Mouse (Mus musculus) heart, embryonic 12.5 days (tissue): ENCODE results near the gene Prr9. TPM values are rescaled to one million over a fixed set of nuclear protein-coding genes. Genes with fewer than 3 reads are reported as not detected.

Experiments
- ATAC-seq: fragments of 200-750 bp; cut with Nextera tagmentation; 2 replicates; pipeline ENCODE4 v1.8.0; 2017; ENCODE audit warnings: moderate TSS enrichment, moderate library complexity; ENCODE audit not compliant: insufficient number of reproducible peaks, low FRiP score
- H3K27ac ChIP-seq: fragments of 300-500 bp; sonication (generic); 2 replicates; pipeline ENCODE4 v1.5.1; 2016; ENCODE audit warnings: mild to moderate bottlenecking, moderate library complexity; ENCODE audit not compliant: poor library complexity, severe bottlenecking
- H3K27me3 ChIP-seq: fragments of 300-500 bp; sonication (generic); replicated peaks from 2 replicates; pipeline ENCODE4 v1.6.1; 2016; ENCODE audit warnings: mild to moderate bottlenecking, moderate library complexity
- H3K36me3 ChIP-seq: fragments of 300-500 bp; sonication (generic); 2 replicates; pipeline ENCODE4 v1.6.1; 2016; ENCODE audit warnings: mild to moderate bottlenecking, moderate library complexity
- H3K4me1 ChIP-seq: fragments of 300-500 bp; sonication (generic); replicated peaks from 2 replicates; pipeline ENCODE4 v1.6.1; 2016; ENCODE audit warnings: mild to moderate bottlenecking
- H3K4me2 ChIP-seq: fragments of 300-500 bp; sonication (generic); 2 replicates; pipeline ENCODE4 v1.6.1; 2016; ENCODE audit warnings: mild to moderate bottlenecking, moderate library complexity
- H3K4me3 ChIP-seq: fragments of 300-500 bp; sonication (generic); 2 replicates; pipeline ENCODE4 v1.5.1; 2016; ENCODE audit warnings: mild to moderate bottlenecking
- H3K9ac ChIP-seq: fragments of 300-500 bp; sonication (generic); 2 replicates; pipeline ENCODE4 v1.6.1; 2016; ENCODE audit warnings: mild to moderate bottlenecking, moderate library complexity
- H3K9me3 ChIP-seq: fragments of 300-500 bp; sonication (generic); replicated peaks from 2 replicates; pipeline ENCODE4 v1.6.1; 2016; ENCODE audit warnings: mild to moderate bottlenecking, moderate library complexity
- WGBS: fragments of 180-500 bp; shearing (Covaris S2); methylation state at CpG from one replicate; pipeline ENCODE4 v1.1.7; 2016; 5-methylcytosine and 5-hydroxymethylcytosine counted together
- polyA plus RNA-seq: library from polyadenylated mRNA; unstranded; fragments of >200 nt; fragmentation: Nextera tagmentation; extraction: Ambion mirVana; gene quantifications from 2 replicates; pipeline ENCODE4 v1.2.1, GENCODE M21; 2016

The Prr9 gene
- polyA plus RNA-seq, 1 experiment from 2014 or later = not detected

DNA sequence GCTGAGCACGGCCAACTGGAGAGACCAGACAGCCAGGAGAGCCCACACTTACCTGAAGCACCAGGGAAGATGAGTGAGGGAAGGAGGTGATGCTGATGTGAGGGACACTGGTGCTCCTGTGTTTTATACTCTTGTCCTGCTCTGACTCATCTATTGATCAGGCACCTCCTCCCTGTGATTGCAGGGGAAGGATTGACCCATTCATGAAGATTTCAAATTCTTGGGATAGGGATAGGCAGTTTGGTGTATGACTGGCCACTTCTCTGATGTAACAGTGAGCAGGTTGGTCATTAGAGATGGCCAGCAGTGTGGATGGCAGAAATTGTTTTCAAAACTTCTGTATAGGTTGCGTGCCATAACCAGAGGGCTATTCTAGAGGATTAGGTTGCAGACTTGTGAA, 40.7 kb downstream of the Prr9 start, which contains the start of gene Lor:
TSS of gene Lor (minus strand) at position 101 of the 400 bp plus-strand sequence.
- peak within 1 kb of the TSS; percentile 90 for H3K4me3 ChIP-seq
- H3K9ac ChIP-seq = no peak within 1 kb of the TSS
- H3K4me1 ChIP-seq = no peaks in the 10 kb centered on the region
- no peak for ATAC-seq
- H3K27me3 ChIP-seq = peaks cover 26% of the 10 kb centered on the region
- H3K4me2 ChIP-seq = peak within 1 kb of the TSS; percentile 98
- 76% methylated on average over 2 of the region's 2 CpGs for WGBS
- H3K36me3 ChIP-seq = no peaks in the 10 kb centered on the region
- H3K27ac ChIP-seq = no peak within 1 kb of the TSS
- H3K9me3 ChIP-seq = no peaks in the 10 kb centered on the region

DNA sequence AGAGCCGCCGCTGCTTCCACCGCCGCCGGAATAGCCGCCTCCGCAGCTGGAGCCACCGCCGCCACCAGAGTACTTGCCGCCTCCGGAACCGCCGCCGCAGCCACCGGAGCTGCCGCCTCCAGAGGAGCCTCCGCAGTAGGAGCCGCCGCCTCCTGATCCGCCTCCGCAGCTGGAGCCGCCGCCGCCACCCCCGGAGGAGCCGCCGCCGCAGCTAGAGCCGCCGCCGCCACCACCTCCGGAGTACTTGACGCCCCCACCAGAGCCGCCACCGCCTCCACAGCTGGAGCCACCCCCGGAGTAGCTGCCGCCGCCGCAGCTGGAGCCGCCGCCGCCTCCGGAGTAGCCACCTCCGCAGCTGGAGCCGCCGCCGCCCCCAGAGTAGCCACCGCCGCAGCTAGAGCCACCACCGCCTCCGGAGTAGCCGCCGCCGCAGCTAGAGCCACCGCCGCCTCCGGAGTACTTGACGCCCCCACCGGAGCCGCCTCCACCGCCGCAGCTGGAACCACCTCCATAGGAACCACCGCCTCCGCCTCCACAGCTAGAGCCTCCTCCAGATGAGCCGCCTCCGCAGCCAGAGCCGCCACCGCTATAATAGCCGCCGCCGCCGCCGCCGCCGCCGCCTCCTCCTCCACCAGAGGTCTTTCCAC, 42.3 kb downstream of the Prr9 start:
- Histone ChIP-seq H3K4me1 (no peaks in the 10 kb centered on the region), H3K9me3 (no peaks in the 10 kb centered on the region), H3K36me3 (no peaks in the 10 kb centered on the region), H3K27ac (peak overlapping the region; percentile 59), H3K4me3 (peak overlapping the region; percentile 90), H3K9ac (peak overlapping the region; percentile 87), H3K4me2 (peak overlapping the region; percentile 98), H3K27me3 (peaks cover 26% of the 10 kb centered on the region)
- ATAC-seq = peak; percentile 62
- under 1% methylated on average over 66 of the region's 76 CpGs for WGBS

DNA sequence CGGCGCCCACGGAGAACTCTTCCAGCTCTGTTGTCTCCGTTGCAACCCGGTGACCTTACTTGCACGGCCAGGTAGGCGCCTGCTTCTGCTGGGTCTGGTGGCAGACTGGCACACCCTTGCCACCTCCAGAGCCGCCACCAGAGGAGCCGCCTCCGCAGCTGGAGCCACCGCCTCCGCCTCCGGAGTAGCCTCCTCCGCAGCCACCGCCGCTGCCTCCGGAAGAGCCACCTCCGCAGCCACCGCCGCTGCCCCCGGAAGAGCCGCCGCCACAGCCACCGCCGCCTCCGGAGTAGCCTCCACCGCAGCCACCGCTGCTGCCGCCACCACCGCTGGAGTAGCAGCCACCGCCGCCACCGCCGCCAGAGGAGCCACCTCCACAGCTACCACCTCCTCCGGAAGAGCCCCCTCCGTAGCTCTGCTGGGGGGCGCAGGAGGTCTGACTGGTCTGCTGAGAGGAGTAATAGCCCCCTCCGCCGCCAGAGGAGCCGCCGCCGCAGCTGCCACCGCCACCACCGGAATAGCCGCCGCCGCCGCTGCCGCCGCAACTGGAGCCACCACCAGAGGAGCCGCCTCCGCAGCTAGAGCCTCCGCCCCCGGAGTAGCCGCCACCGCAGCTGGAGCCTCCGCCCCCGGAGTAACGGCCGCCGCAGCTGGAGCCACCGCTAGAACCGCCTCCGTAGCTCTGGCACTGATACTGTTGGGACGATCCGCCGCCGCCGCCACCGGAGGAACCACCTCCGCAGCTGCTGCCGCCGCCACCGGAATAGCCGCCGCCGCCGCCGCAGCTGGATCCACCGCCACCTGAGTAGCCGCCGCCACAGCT, 43.1 kb downstream of the Prr9 start:
- Histone ChIP-seq H3K4me2 (peak overlapping the region; percentile 98), H3K9ac (peak overlapping the region; percentile 87), H3K9me3 (no peaks in the 10 kb centered on the region), H3K36me3 (no peaks in the 10 kb centered on the region), H3K27ac (peak overlapping the region; percentile 59), H3K4me1 (no peaks in the 10 kb centered on the region), H3K4me3 (peak overlapping the region; percentile 90), H3K27me3 (peaks cover 26% of the 10 kb centered on the region)
- under 1% methylated on average over 71 of the region's 82 CpGs for WGBS
- ATAC-seq = peak; percentile 77

Other genes starting within 250 kb of the Prr9 start
- gene Pglyrp3, start 109.4 kb downstream of the Prr9 start, polyA plus RNA-seq = not detected in 2 replicates
- gene Lor, start 40.8 kb downstream of the Prr9 start, polyA plus RNA-seq = 0.86 and 1.1 TPM in 2 replicates
- not detected in 2 replicates for gene Lelp1, start 18.8 kb upstream of the Prr9 start, polyA plus RNA-seq
- gene Sprr2a1, start 91.9 kb upstream of the Prr9 start, polyA plus RNA-seq = not detected in 2 replicates
- gene Sprr2a2, start 92.0 kb upstream of the Prr9 start, polyA plus RNA-seq = 0.64 and 0.66 TPM in 2 replicates
- gene Sprr2a3, start 161.5 kb upstream of the Prr9 start, polyA plus RNA-seq = not detected in 2 replicates
- gene Sprr2b, start 192.7 kb upstream of the Prr9 start, polyA plus RNA-seq = not detected in 2 replicates
- gene Sprr2d, start 215.2 kb upstream of the Prr9 start, polyA plus RNA-seq = not detected in 2 replicates
- gene Sprr2e, start 228.2 kb upstream of the Prr9 start, polyA plus RNA-seq = not detected in 2 replicates
- gene Sprr2f, start 241.2 kb upstream of the Prr9 start, polyA plus RNA-seq = 0.51 TPM in 1 of 2 replicates, not detected in the other